In the genomic region with DNA sequence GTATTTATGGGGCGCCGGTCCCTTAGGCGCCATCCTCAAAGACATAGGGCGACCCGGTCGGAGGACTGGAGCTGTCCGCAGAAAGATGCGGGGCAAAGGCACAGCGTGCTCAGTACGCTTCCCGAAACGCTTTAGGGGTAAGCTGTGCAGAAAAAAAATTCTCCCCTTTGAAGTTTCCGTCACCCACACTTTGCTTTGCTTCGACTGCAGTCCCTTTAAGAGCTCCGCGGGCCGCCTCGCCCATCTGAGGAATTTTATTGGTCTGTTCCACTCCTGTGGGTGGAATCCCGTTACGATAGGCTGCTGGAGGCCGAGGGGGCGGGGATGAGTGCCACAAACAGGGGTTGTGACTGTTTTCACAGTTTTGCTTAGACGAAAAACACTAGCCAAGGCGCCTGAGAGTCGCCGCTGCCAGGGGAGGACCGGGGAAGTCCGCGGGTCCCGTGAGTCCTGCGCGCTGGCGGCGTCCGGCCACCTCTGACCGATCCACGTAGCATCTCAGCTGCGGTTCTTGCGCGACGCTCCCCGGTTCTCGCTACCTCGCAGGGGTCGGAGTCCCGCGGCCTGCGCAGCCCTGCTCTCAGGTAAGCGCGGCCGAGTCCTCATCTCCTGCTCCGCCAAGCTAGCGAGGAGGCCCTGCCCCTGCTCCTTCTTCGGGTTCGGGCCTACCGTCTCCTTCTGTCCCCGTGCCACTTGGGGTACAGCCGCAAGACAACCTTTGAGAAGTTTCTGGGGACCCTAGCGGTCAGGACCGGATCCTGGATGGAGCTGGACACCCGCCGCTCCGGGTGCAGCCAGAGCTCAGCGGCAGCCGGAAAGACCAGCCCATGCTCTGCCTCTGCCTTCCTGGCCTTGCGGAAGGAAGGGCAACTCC, we compare ENCODE assay signal across 8 mouse cellular contexts. TPM values are rescaled to one million over a fixed set of nuclear protein-coding genes. Genes with fewer than 3 reads are reported as not detected.
DNase-seq lines count a peak whose midpoint lies in the region; ATAC-seq and TF ChIP-seq lines count a peak whose summit lies in the region.

TSS of gene Tpra1 (plus strand) at position 305 of the 874 bp plus-strand sequence.

- no peaks in the 10 kb centered on the region for H3K36me3 ChIP-seq in hindbrain, postnatal 0 days (ENCODE audit: insufficient read depth, low read length)

- H3K4me1 ChIP-seq in hindbrain, postnatal 0 days (ENCODE audit: insufficient read depth, low read length): peaks cover 26% of the 10 kb centered on the region

- intact Hi-C loops in gastrocnemius, adult 2 months (cut with DNase I): no loop called here
- intact Hi-C loops in left cerebral cortex, adult 2 months (cut with DNase I): no loop called here

- H3K9me3 ChIP-seq in hindbrain, postnatal 0 days (ENCODE audit: low read length): no peaks in the 10 kb centered on the region

- peak within 1 kb of the TSS; percentile 79 for H3K9ac ChIP-seq in hindbrain, postnatal 0 days (replicated peaks; ENCODE audit: low read length)

- H3K4me2 ChIP-seq in hindbrain, postnatal 0 days (ENCODE audit: low read depth, low read length): peak within 1 kb of the TSS; percentile 99

- ATAC-seq in hindbrain, postnatal 0 days: peak; percentile 89
- ATAC-seq in megakaryocyte, adult 5-6 weeks (ENCODE audit: poor library complexity, severe bottlenecking): peak; percentile 71

- H3K27me3 ChIP-seq in hindbrain, postnatal 0 days (ENCODE audit: insufficient read depth, low read length): no peaks in the 10 kb centered on the region

- DNase-seq in WW6 (ENCODE audit: low read depth, low spot score): peak; percentile 91
- DNase-seq in cerebellum, postnatal 4 days (ENCODE audit: low spot score in 2 of 2): peak; percentile 82 to 90
- DNase-seq in gastrocnemius, adult 2 months: peak; percentile 96
- peak; percentile 97 for DNase-seq in hindbrain, postnatal 0 days (ENCODE audit: low spot score)
- DNase-seq in left cerebral cortex, adult 2 months (ENCODE audit: extremely low spot score in 1 of 2, low spot score in 2 of 2): peak; percentile 89 to 92
- peak; percentile 95 to 96 for DNase-seq in right cerebral cortex, adult 2 months (ENCODE audit: low spot score in 2 of 2)
- peak; percentile 95 for DNase-seq in urinary bladder, postnatal 14 days (ENCODE audit: low spot score)

- peak within 1 kb of the TSS; percentile 97 for H3K4me3 ChIP-seq in gastrocnemius, adult 2 months
- H3K4me3 ChIP-seq in hindbrain, postnatal 0 days (ENCODE audit: low read length): peak within 1 kb of the TSS; percentile 80
- peak within 1 kb of the TSS; percentile 62 for H3K4me3 ChIP-seq in left cerebral cortex, adult 2 months

- peak; percentile 39 for TF ChIP-seq CTCF in gastrocnemius, adult 2 months (IDR thresholded peaks at IDR 0.05)
- TF ChIP-seq CTCF in hindbrain, postnatal 0 days (IDR thresholded peaks at IDR 0.05; ENCODE audit: low read depth): peak; percentile 53
- peak; percentile 28 for TF ChIP-seq CTCF in left cerebral cortex, adult 2 months (IDR thresholded peaks at IDR 0.05)

- H3K27ac ChIP-seq in gastrocnemius, adult 2 months: peak within 1 kb of the TSS; percentile 98
- peak within 1 kb of the TSS; percentile 88 for H3K27ac ChIP-seq in hindbrain, postnatal 0 days
- peak within 1 kb of the TSS; percentile 82 for H3K27ac ChIP-seq in left cerebral cortex, adult 2 months

- under 1% methylated on average over 61 of the region's 66 CpGs for WGBS in hindbrain, postnatal 0 days

RNA-seq across cellular contexts. Expression of gene Tpra1, which starts in this region (rescaled TPM):
- total RNA-seq in gastrocnemius, adult 2 months (2021): 10 to 100 TPM; 25.5 to 26.1 TPM
- total RNA-seq in hindbrain, postnatal 0 days (2014; rRNA removed): 55.2 and 88.4 TPM in 2 replicates
- polyA plus RNA-seq in hindbrain, postnatal 0 days (2015; fragmentation: Nextera tagmentation; extraction: Ambion mirVana): 49.4 and 56.0 TPM in 2 replicates
- 10 to 100 TPM; 50.8 to 53.6 TPM for total RNA-seq in left cerebral cortex, adult 2 months (2021)
- total RNA-seq in megakaryocyte, adult 5-6 weeks (2015): 24.0 and 26.1 TPM in 2 replicates
- total RNA-seq in megakaryocyte, adult 5-6 weeks (2017): 32.4 and 35.5 TPM in 2 replicates

Comparison
In these comparisons a context has a peak if more than half of its experiments do, and no peak if none do; other contexts are left out.
1. Peak in every context shown above with its lines: DNase-seq, ATAC-seq, H3K4me3 ChIP-seq and H3K27ac ChIP-seq.